Mouse (Mus musculus): ENCODE data around the gene Rnf145. TPM values are rescaled to one million over a fixed set of nuclear protein-coding genes. Genes with fewer than 3 reads are reported as not detected.

Gene Rnf145
- total RNA-seq, 2 experiments from 2014 or later: 13.5 to 14.1 TPM

- no peak for DNase-seq
Observed at GRCm38 (mm10) chr11:44509906-44510305, 8.9 kb upstream of the Rnf145 start.

- no peak for DNase-seq
Observed at GRCm38 (mm10) chr11:44510371-44510770, 8.4 kb upstream of the Rnf145 start.

GRCm38 (mm10) chr11:44512044-44513025, 6.4 kb upstream of the Rnf145 start:
- no peak for DNase-seq

GRCm38 (mm10) chr11:44513026-44513422, 5.7 kb upstream of the Rnf145 start:
- DNase-seq: no peak

GRCm38 (mm10) chr11:44514666-44515065, 4.1 kb upstream of the Rnf145 start:
- DNase-seq: no peak

GRCm38 (mm10) chr11:44516362-44516761, 2.4 kb upstream of the Rnf145 start:
- no peak for DNase-seq

GRCm38 (mm10) chr11:44517561-44518280, 1.0 kb upstream of the Rnf145 start:
- no peak for DNase-seq

GRCm38 (mm10) chr11:44519096-44519949, 559 bp downstream of the Rnf145 start:
- DNase-seq: peak in 1 of 2 experiments; percentile 63

- peak; percentile 78 to 85 for DNase-seq
Observed at GRCm38 (mm10) chr11:44519950-44520761, 1.4 kb downstream of the Rnf145 start.

GRCm38 (mm10) chr11:44522594-44522993, 3.8 kb downstream of the Rnf145 start:
- no peak for DNase-seq

GRCm38 (mm10) chr11:44525765-44526164, 7.0 kb downstream of the Rnf145 start:
- no peak for DNase-seq

- no peak for DNase-seq
Observed at GRCm38 (mm10) chr11:44526654-44527263, 8.0 kb downstream of the Rnf145 start.

- DNase-seq: no peak
Observed at GRCm38 (mm10) chr11:44528560-44529199, 9.9 kb downstream of the Rnf145 start.

- peak in 1 of 2 experiments; percentile 40 for DNase-seq
Observed at GRCm38 (mm10) chr11:44529200-44529599, 10.4 kb downstream of the Rnf145 start.

GRCm38 (mm10) chr11:44529716-44530115, 11.0 kb downstream of the Rnf145 start:
- no peak for DNase-seq

GRCm38 (mm10) chr11:44530382-44530781, 11.6 kb downstream of the Rnf145 start:
- no peak for DNase-seq

- DNase-seq: no peak
Observed at GRCm38 (mm10) chr11:44530867-44531266, 12.1 kb downstream of the Rnf145 start.

GRCm38 (mm10) chr11:44531617-44532016, 12.9 kb downstream of the Rnf145 start:
- DNase-seq: no peak

GRCm38 (mm10) chr11:44532846-44533781, 14.3 kb downstream of the Rnf145 start:
- no peak for DNase-seq
